Mouse (Mus musculus) stomach, embryonic 14.5 days (tissue): Measurements from ENCODE around the gene Ccdc188. TPM values are rescaled to one million over a fixed set of nuclear protein-coding genes. Genes with fewer than 3 reads are reported as not detected.

Source experiments
- ATAC-seq: fragments of 200-750 bp; cut with Nextera tagmentation; 2 replicates; pipeline ENCODE4 v1.8.0; 2017; ENCODE audit warnings: low read depth, moderate TSS enrichment; ENCODE audit not compliant: insufficient number of reproducible peaks, insufficient read depth, low FRiP score
- H3K27ac ChIP-seq: fragments of 300-500 bp; sonication (generic); 2 replicates; pipeline ENCODE4 v1.5.1; 2014; ENCODE audit warnings: mild to moderate bottlenecking, low read length, moderate library complexity, mixed read lengths
- H3K27me3 ChIP-seq: fragments of 300-500 bp; sonication (generic); 2 replicates; pipeline ENCODE4 v1.6.1; 2014; ENCODE audit warnings: low read length, control low read depth, mixed read lengths; ENCODE audit not compliant: control insufficient read depth, insufficient read depth
- H3K36me3 ChIP-seq: fragments of 300-500 bp; sonication (generic); 2 replicates; pipeline ENCODE4 v1.6.1; 2014; ENCODE audit warnings: mild to moderate bottlenecking, control low read depth, low read length, moderate library complexity, mixed read lengths; ENCODE audit not compliant: control insufficient read depth, insufficient read depth
- H3K4me1 ChIP-seq: fragments of 300-500 bp; sonication (generic); 2 replicates; pipeline ENCODE4 v1.6.1; 2014; ENCODE audit warnings: low read length, control low read depth, mixed read lengths; ENCODE audit not compliant: control insufficient read depth, insufficient read depth
- H3K4me2 ChIP-seq: fragments of 300-500 bp; sonication (generic); replicated peaks from 2 replicates; pipeline ENCODE4 v1.6.1; 2014; ENCODE audit warnings: low read depth, low read length, control low read depth
- H3K4me3 ChIP-seq: fragments of 300-500 bp; sonication (generic); 2 replicates; pipeline ENCODE4 v1.5.1; 2014; ENCODE audit warnings: low read depth, low read length, control low read depth
- H3K9ac ChIP-seq: fragments of 300-500 bp; sonication (generic); replicated peaks from 2 replicates; pipeline ENCODE4 v1.6.1; 2014; ENCODE audit warnings: low read depth, mild to moderate bottlenecking, control low read depth, low read length, moderate library complexity, mixed read lengths
- H3K9me3 ChIP-seq: fragments of 300-500 bp; sonication (generic); 2 replicates; pipeline ENCODE4 v1.6.1; 2016; ENCODE audit warnings: low read depth, low read length, control low read depth; ENCODE audit not compliant: control insufficient read depth
- WGBS: fragments of 180-500 bp; shearing (Covaris S2); extraction: QIAGEN DNeasy Blood & Tissue Kit; methylation state at CpG from one replicate; pipeline ENCODE4 v1.1.7; 2014; 5-methylcytosine and 5-hydroxymethylcytosine counted together
- polyA plus RNA-seq: library from polyadenylated mRNA; unstranded; fragments of >200 nt; fragmentation: Nextera tagmentation; extraction: Ambion mirVana; gene quantifications from 2 replicates; pipeline ENCODE4 v1.2.1, GENCODE M21; 2014

Gene Ccdc188
- polyA plus RNA-seq, 1 experiment from 2014 or later, result not detected

- H3K36me3 ChIP-seq, result peaks cover 14% of the 10 kb centered on the region
- H3K9ac ChIP-seq, result peak overlapping the region; percentile 85
- peak overlapping the region; percentile 87 for H3K4me3 ChIP-seq
- peak overlapping the region; percentile 68; the same call in 1 of the 2 replicates for H3K27ac ChIP-seq
- no peaks in the 10 kb centered on the region for H3K27me3 ChIP-seq
- no peaks in the 10 kb centered on the region for H3K9me3 ChIP-seq
- peak overlapping the region; percentile 77 for H3K4me2 ChIP-seq
- ATAC-seq, result no peak
- peaks cover 17% of the 10 kb centered on the region for H3K4me1 ChIP-seq
- 14% methylated on average over 13 of the region's 13 CpGs for WGBS
These were observed 16.4 kb downstream of the Ccdc188 start for GRCm38 (mm10) chr16:18233919-18234670.

- no peaks in the 10 kb centered on the region for H3K9me3 ChIP-seq
- ATAC-seq, result peak; percentile 88
- H3K27me3 ChIP-seq, result no peaks in the 10 kb centered on the region
- H3K4me2 ChIP-seq, result peak within 1 kb of the TSS; percentile 77
- peak within 1 kb of the TSS; percentile 90 for H3K27ac ChIP-seq
- H3K4me3 ChIP-seq, result peak within 1 kb of the TSS; percentile 87
- peak within 1 kb of the TSS; percentile 85 for H3K9ac ChIP-seq
- peaks cover 17% of the 10 kb centered on the region for H3K4me1 ChIP-seq
- under 1% methylated on average over 62 of the region's 79 CpGs for WGBS
- peaks cover 19% of the 10 kb centered on the region for H3K36me3 ChIP-seq
These were observed 17.2 kb downstream of the Ccdc188 start, which contains the start of gene Zdhhc8 for GRCm38 (mm10) chr16:18234671-18235388. Zdhhc8 (minus strand) TSS chr16:18235136.

GRCm38 (mm10) chr16:18235389-18236065 is 17.8 kb downstream of the Ccdc188 start:
- 2% methylated on average over 19 of the region's 19 CpGs for WGBS
- peaks cover 25% of the 10 kb centered on the region for H3K36me3 ChIP-seq
- ATAC-seq, result peak; percentile 67; the same call in 1 of the 2 replicates

GRCm38 (mm10) chr16:18236676-18237501 is 19.2 kb downstream of the Ccdc188 start:
- H3K4me1 ChIP-seq, result peaks cover 15% of the 10 kb centered on the region
- no peak overlapping the region; the same call in 1 of the 2 replicates for H3K4me2 ChIP-seq
- H3K27ac ChIP-seq, result no peak overlapping the region
- no peaks in the 10 kb centered on the region for H3K27me3 ChIP-seq
- H3K9me3 ChIP-seq, result no peaks in the 10 kb centered on the region
- 71% methylated on average over 7 of the region's 7 CpGs for WGBS
- H3K36me3 ChIP-seq, result peaks cover 39% of the 10 kb centered on the region
- no peak overlapping the region for H3K4me3 ChIP-seq
- no peak overlapping the region for H3K9ac ChIP-seq
- ATAC-seq, result no peak

More at GRCm38 (mm10) chr16:18235389-18236065, 17.8 kb downstream of the Ccdc188 start:
- Histone ChIP-seq H3K9ac (peak overlapping the region; percentile 85), H3K4me1 (peaks cover 17% of the 10 kb centered on the region), H3K4me3 (peak overlapping the region; percentile 87), H3K27me3 (no peaks in the 10 kb centered on the region), H3K9me3 (no peaks in the 10 kb centered on the region), H3K4me2 (peak overlapping the region; percentile 77), H3K27ac (peak overlapping the region; percentile 90)

GRCm38 (mm10) chr16:18241581-18241980 is 23.9 kb downstream of the Ccdc188 start:
- H3K27me3 ChIP-seq, result no peaks in the 10 kb centered on the region
- peaks cover 3% of the 10 kb centered on the region; the same call in 1 of the 2 replicates for H3K4me1 ChIP-seq
- H3K4me3 ChIP-seq, result no peak overlapping the region
- no peak overlapping the region for H3K27ac ChIP-seq
- H3K36me3 ChIP-seq, result peaks cover 86% of the 10 kb centered on the region
- ATAC-seq, result no peak
- 92% methylated on average over 10 of the region's 10 CpGs for WGBS
- no peak overlapping the region for H3K9ac ChIP-seq
- H3K4me2 ChIP-seq, result no peak overlapping the region
- no peaks in the 10 kb centered on the region for H3K9me3 ChIP-seq

GRCm38 (mm10) chr16:18247521-18248399 is 30.1 kb downstream of the Ccdc188 start:
- ATAC-seq, result no peak
- Histone ChIP-seq H3K4me2 (peak overlapping the region; percentile 53), H3K9ac (peak overlapping the region; percentile 90), H3K4me3 (peak overlapping the region; percentile 68), H3K27me3 (no peaks in the 10 kb centered on the region), H3K27ac (peak overlapping the region; percentile 93), H3K36me3 (peaks cover 63% of the 10 kb centered on the region), H3K4me1 (peaks cover 27% of the 10 kb centered on the region), H3K9me3 (no peaks in the 10 kb centered on the region)
- under 1% methylated on average over 33 of the region's 33 CpGs for WGBS
